Mouse (Mus musculus) stomach, embryonic 15.5 days (tissue): ENCODE data around the gene Mrpl27. TPM values are rescaled to one million over a fixed set of nuclear protein-coding genes. Genes with fewer than 3 reads are reported as not detected.

Source experiments
- ATAC-seq: fragments of 200-750 bp; cut with Nextera tagmentation; 2 replicates; pipeline ENCODE4 v1.8.0; 2017; ENCODE audit warnings: low read depth, moderate number of reproducible peaks, moderate TSS enrichment; ENCODE audit not compliant: insufficient read depth, low FRiP score
- H3K27ac ChIP-seq: fragments of 300-500 bp; sonication (generic); 2 replicates; pipeline ENCODE4 v1.5.1; 2015; ENCODE audit warnings: mild to moderate bottlenecking, inconsistent platforms
- H3K27me3 ChIP-seq: fragments of 300-500 bp; sonication (generic); replicated peaks from 2 replicates; pipeline ENCODE4 v1.6.1; 2015; ENCODE audit warnings: inconsistent platforms
- H3K36me3 ChIP-seq: fragments of 300-500 bp; sonication (generic); 2 replicates; pipeline ENCODE4 v1.6.1; 2015; ENCODE audit warnings: inconsistent platforms
- H3K4me1 ChIP-seq: fragments of 300-500 bp; sonication (generic); 2 replicates; pipeline ENCODE4 v1.6.1; 2015; ENCODE audit warnings: inconsistent platforms
- H3K4me2 ChIP-seq: fragments of 300-500 bp; sonication (generic); 2 replicates; pipeline ENCODE4 v1.6.1; 2015; ENCODE audit warnings: mild to moderate bottlenecking, inconsistent platforms
- H3K4me3 ChIP-seq: fragments of 300-500 bp; sonication (generic); replicated peaks from 2 replicates; pipeline ENCODE4 v1.5.1; 2015; ENCODE audit warnings: inconsistent platforms
- H3K9ac ChIP-seq: fragments of 300-500 bp; sonication (generic); 2 replicates; pipeline ENCODE4 v1.6.1; 2015; ENCODE audit warnings: inconsistent platforms
- H3K9me3 ChIP-seq: fragments of 300-500 bp; sonication (generic); 2 replicates; pipeline ENCODE4 v1.6.1; 2016; ENCODE audit warnings: inconsistent platforms
- WGBS: fragments of 180-500 bp; shearing (Covaris S2); methylation state at CpG from one replicate; pipeline ENCODE4 v1.1.7; 2015; 5-methylcytosine and 5-hydroxymethylcytosine counted together
- polyA plus RNA-seq: library from polyadenylated mRNA; unstranded; fragments of >200 nt; fragmentation: Nextera tagmentation; extraction: Ambion mirVana; gene quantifications from 2 replicates; pipeline ENCODE4 v1.2.1, GENCODE M21; 2015

The Mrpl27 gene
- 136 and 150 TPM in 2 replicates for polyA plus RNA-seq

GRCm38 (mm10) chr11:94653663-94654436 is at the start of gene Mrpl27, which contains the start of gene Eme1:
Mrpl27 (plus strand) TSS chr11:94653767.
Eme1 (minus strand) TSS chr11:94653964.
- 1% methylated on average over 32 of the region's 32 CpGs for WGBS
- no peaks in the 10 kb centered on the region for H3K27me3 ChIP-seq
- peak within 1 kb of the TSS; percentile 97 for H3K27ac ChIP-seq
- H3K9me3 ChIP-seq: no peaks in the 10 kb centered on the region
- H3K4me3 ChIP-seq: peak within 1 kb of the TSS; percentile 81
- peak within 1 kb of the TSS; percentile 61 for H3K9ac ChIP-seq
- H3K36me3 ChIP-seq: peaks cover 7% of the 10 kb centered on the region; the same call in 1 of the 2 replicates
- peak within 1 kb of the TSS; percentile 82 for H3K4me2 ChIP-seq
- peak; percentile 87 for ATAC-seq
- peaks cover 7% of the 10 kb centered on the region; the same call in 1 of the 2 replicates for H3K4me1 ChIP-seq

DNA sequence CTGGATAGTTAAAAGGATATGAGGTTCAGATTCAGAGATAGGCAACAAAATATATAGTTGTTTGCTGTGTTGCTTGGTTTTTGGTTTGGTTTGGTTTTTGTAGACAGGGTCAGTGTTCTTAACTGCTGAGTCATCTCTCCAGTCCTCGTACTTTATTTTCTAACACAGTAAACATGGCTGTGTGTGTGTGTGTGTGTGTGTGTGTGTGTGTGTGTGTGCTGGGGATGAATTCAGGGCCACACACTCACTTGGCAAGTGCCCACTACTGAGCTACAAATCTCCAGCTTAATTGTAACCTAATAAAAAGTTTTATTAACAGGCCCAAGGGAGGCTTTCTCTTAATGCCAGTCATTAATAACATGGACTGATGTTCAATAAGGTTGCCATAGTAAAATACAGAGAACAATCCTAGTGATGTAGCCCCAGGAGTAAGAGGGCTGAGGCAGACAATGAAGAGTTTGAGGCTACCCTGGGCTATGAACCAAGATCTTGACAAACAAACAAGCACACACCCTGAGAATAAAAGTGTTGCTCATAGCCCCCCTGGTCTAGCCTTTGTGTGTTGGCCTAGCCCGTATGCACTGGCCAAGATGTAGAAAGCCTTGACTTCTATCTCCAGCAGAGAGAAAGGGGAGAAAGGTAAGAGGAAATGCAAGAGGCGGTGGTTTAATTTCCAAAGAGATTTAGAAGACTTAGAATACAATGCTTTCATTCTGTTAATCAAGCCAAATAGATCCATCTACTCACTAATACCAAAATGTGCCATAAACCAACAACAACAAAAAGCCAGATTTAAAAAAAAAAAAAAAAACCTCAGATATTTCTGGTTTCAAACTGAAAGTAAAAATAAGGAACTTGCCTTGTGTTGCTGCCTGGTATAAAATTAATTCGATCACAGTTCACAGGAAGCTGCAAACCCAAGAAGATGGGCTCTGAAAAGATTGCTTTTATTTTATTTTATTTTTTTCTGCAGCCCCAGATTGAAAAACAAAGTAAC is 42.5 kb upstream of the Mrpl27 start:
- ATAC-seq: no peak
- Histone ChIP-seq H3K9ac (no peak overlapping the region), H3K27me3 (no peaks in the 10 kb centered on the region), H3K9me3 (no peaks in the 10 kb centered on the region), H3K36me3 (no peaks in the 10 kb centered on the region), H3K4me3 (no peak overlapping the region), H3K4me1 (no peaks in the 10 kb centered on the region), H3K27ac (no peak overlapping the region), H3K4me2 (no peak overlapping the region)
- WGBS: 63% methylated on average over 4 of the region's 4 CpGs

DNA sequence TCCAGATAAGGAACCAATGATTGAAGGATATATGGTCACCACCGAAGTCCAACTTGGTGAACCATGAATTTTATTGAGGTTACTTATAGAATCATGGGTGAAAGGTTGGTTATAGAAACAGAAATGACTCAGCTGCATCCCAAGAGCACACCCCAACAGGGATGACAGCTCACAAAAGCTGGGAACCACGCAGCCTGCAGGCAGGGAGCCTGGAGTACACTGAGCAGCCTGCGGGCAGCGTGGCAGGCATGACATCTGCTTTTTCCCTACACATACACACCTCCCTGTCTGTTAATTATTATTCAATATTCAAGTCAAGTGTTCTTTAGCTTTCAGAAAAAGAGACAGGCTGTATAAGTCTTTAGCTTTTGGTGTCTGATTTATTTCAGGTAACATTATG is 39.0 kb upstream of the Mrpl27 start:
- WGBS: 77% methylated on average over 4 of the region's 4 CpGs
- no peak for ATAC-seq
- no peak overlapping the region for H3K27ac ChIP-seq

DNA sequence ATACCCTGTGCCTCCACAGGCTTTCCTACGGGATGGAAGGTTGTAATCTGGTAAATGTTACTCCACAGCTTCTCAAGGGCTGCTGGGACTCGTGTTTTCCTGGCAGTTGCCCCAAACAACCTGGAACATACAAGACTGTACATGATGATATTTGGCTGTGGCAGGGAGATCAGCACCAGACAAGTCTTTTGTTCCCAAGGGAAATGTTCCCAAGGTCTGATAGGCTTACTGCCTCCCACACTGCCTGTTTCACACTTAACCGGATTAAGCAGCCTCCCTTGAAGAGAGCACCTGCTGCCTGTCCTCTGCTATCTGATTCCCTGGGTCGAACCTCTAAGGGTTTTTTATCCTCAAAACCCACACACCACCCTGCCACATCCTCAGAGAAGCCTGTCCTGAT is 38.1 kb upstream of the Mrpl27 start:
- H3K4me3 ChIP-seq: no peak overlapping the region
- 29% methylated on average over 4 of the region's 4 CpGs for WGBS
- H3K27ac ChIP-seq: no peak overlapping the region

More for the DNA sequence above, 39.0 kb upstream of the Mrpl27 start:
- Histone ChIP-seq H3K9me3 (no peaks in the 10 kb centered on the region), H3K4me1 (no peaks in the 10 kb centered on the region), H3K9ac (no peak overlapping the region), H3K4me2 (no peak overlapping the region), H3K4me3 (no peak overlapping the region), H3K36me3 (no peaks in the 10 kb centered on the region), H3K27me3 (no peaks in the 10 kb centered on the region)

DNA sequence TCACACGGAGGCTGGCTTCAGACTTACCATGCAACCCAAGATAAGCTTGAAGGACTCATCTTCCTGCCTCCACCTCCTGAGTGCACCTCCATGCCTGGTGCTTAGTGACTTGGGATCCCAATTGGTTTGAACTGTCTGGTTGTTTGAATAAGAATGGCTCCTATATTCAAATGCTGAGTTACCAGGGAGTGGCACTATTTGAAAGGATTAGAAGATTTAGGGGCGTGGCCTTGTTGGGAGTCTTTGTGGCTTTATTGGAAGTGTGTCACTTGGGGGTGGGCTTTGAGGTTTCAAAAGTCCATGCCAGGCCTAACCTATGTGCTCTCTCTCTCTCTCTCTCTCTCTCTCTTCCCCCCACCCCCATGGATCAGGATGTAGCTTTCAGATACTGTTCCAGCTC is 35.9 kb upstream of the Mrpl27 start:
- H3K9me3 ChIP-seq: no peaks in the 10 kb centered on the region
- WGBS: 86% methylated on average over 2 of the region's 2 CpGs
- H3K4me2 ChIP-seq: no peak overlapping the region
- ATAC-seq: no peak
- no peak overlapping the region for H3K4me3 ChIP-seq
- no peaks in the 10 kb centered on the region for H3K27me3 ChIP-seq
- no peak overlapping the region for H3K9ac ChIP-seq
- no peaks in the 10 kb centered on the region for H3K36me3 ChIP-seq
- no peaks in the 10 kb centered on the region for H3K4me1 ChIP-seq
- no peak overlapping the region for H3K27ac ChIP-seq

More for the DNA sequence above, 38.1 kb upstream of the Mrpl27 start:
- no peaks in the 10 kb centered on the region for H3K27me3 ChIP-seq
- no peaks in the 10 kb centered on the region for H3K9me3 ChIP-seq
- H3K36me3 ChIP-seq: no peaks in the 10 kb centered on the region
- no peaks in the 10 kb centered on the region for H3K4me1 ChIP-seq
- no peak overlapping the region for H3K4me2 ChIP-seq
- H3K9ac ChIP-seq: no peak overlapping the region
- no peak for ATAC-seq

DNA sequence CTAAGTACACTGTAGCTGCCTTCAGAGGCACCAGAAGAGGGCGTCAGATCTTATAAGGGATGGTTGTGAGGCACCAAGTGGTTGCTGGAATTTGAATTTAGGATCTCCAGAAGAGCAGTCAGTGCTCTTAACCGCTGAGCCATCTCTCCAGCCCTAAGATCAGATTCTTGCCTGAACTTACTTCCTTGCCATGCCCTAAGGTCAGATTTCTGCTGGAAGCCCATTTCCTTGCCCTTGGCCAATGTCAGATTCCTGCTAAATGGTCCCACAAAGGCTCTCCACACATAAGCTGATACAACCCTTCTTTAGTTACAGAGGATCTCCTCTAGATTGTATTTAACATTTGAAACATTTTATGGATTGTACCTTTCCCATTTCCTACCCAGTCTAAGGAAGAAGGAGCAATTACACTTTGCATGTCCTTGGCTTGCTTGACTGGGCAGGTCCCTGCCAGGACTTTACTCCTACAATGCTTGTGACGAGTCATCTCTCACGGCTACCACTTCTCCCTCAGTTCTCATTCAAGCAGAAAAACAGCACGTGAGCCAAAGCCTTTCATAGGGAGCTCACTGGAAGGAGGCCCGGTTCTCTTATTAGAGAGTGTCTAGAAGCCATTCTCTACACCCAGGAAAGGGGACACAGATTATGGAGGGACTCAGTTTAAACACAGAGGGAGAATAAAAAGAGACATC is 32.7 kb upstream of the Mrpl27 start:
- Histone ChIP-seq H3K36me3 (no peaks in the 10 kb centered on the region), H3K4me2 (no peak overlapping the region), H3K4me3 (no peak overlapping the region), H3K27ac (no peak overlapping the region), H3K9me3 (no peaks in the 10 kb centered on the region), H3K4me1 (no peaks in the 10 kb centered on the region), H3K9ac (no peak overlapping the region), H3K27me3 (no peaks in the 10 kb centered on the region)
- 61% methylated on average over 6 of the region's 6 CpGs for WGBS
- ATAC-seq: no peak

- no peaks in the 10 kb centered on the region for H3K9me3 ChIP-seq
- no peak overlapping the region for H3K4me2 ChIP-seq
- no peaks in the 10 kb centered on the region for H3K4me1 ChIP-seq
- no peak for ATAC-seq
- H3K9ac ChIP-seq: no peak overlapping the region
- H3K4me3 ChIP-seq: no peak overlapping the region
- H3K27me3 ChIP-seq: no peaks in the 10 kb centered on the region
- H3K27ac ChIP-seq: no peak overlapping the region
- H3K36me3 ChIP-seq: no peaks in the 10 kb centered on the region
Measured at GRCm38 (mm10) chr11:94621458-94621852, 32.1 kb upstream of the Mrpl27 start.

DNA sequence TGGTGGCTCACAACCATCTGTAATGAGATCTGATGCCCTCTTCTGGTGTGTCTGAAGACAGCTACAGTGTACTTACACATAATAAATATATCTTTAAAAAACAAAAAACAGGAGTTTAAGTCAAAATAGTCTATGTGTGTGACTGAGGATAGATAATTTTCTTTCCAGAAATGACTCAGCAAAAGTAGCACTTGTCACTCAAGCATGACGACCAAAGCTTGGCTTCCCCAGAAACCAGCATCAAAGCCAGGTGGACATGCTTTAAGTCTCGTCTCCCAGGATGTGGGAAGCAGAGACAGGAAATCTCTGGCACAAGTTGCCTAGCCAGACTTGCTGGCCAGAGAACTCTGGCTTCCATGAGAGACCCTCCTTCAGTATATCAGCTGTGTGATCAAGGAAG is 31.4 kb upstream of the Mrpl27 start:
- WGBS: 76% methylated on average over 2 of the region's 2 CpGs
- Histone ChIP-seq H3K36me3 (no peaks in the 10 kb centered on the region), H3K9ac (no peak overlapping the region), H3K27ac (no peak overlapping the region), H3K4me3 (no peak overlapping the region), H3K4me2 (no peak overlapping the region), H3K27me3 (no peaks in the 10 kb centered on the region), H3K9me3 (no peaks in the 10 kb centered on the region), H3K4me1 (no peaks in the 10 kb centered on the region)
- ATAC-seq: no peak

GRCm38 (mm10) chr11:94629199-94629883 is 24.2 kb upstream of the Mrpl27 start, which contains the start of gene Lrrc59:
Lrrc59 (plus strand) TSS chr11:94629767.
- Histone ChIP-seq H3K4me2 (peak within 1 kb of the TSS; percentile 78), H3K36me3 (peaks cover 13% of the 10 kb centered on the region), H3K27ac (peak within 1 kb of the TSS; percentile 82), H3K4me1 (peaks cover 5% of the 10 kb centered on the region; the same call in 1 of the 2 replicates), H3K27me3 (no peaks in the 10 kb centered on the region), H3K9ac (peak within 1 kb of the TSS; percentile 81), H3K4me3 (peak within 1 kb of the TSS; percentile 99), H3K9me3 (no peaks in the 10 kb centered on the region)
- WGBS: 3% methylated on average over 40 of the region's 41 CpGs
- peak; percentile 95 for ATAC-seq

DNA sequence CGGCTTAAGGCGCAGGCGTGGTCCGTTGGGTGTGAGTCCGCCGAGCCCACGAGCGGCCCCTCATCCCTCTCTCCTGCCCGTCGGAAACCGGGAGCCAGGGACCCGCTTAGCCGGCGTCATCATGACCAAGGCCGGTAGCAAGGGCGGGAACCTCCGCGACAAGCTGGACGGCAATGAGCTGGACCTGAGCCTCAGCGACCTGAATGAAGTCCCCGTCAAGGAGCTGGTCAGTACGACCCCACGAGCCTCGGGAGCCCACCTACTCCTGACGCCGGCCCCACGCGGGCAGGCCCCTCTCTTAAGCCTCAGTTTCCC is 23.7 kb upstream of the Mrpl27 start:
- Histone ChIP-seq H3K36me3 (peaks cover 18% of the 10 kb centered on the region), H3K4me3 (peak overlapping the region; percentile 99), H3K27ac (peak overlapping the region; percentile 82), H3K27me3 (no peaks in the 10 kb centered on the region), H3K9me3 (no peaks in the 10 kb centered on the region), H3K9ac (peak overlapping the region; percentile 81), H3K4me2 (peak overlapping the region; percentile 78), H3K4me1 (peaks cover 5% of the 10 kb centered on the region; the same call in 1 of the 2 replicates)
- ATAC-seq: peak; percentile 32; the same call in 1 of the 2 replicates
- WGBS: under 1% methylated on average over 27 of the region's 28 CpGs
